Mouse (Mus musculus): Measurements from ENCODE around the gene Col6a3. TPM values are rescaled to one million over a fixed set of nuclear protein-coding genes. Genes with fewer than 3 reads are reported as not detected.
A peak's percentile ranks its signal among the peaks of the same experiment; 100 is the strongest.

Gene Col6a3
- polyA plus RNA-seq, 1 experiment from 2014 or later = 144 TPM

- H3K4me2 ChIP-seq (ENCODE audit: low read depth, low read length) = no peak overlapping the region
- WGBS = 90% methylated on average over 7 of the region's 7 CpGs
- H3K9ac ChIP-seq (ENCODE audit: low read length) = no peak overlapping the region
- peaks cover 8% of the 10 kb centered on the region; the same call in 1 of the 2 replicates for H3K4me1 ChIP-seq (ENCODE audit: control insufficient read depth, insufficient read depth, low read length)
- peaks cover 10% of the 10 kb centered on the region for H3K36me3 ChIP-seq (ENCODE audit: control insufficient read depth, insufficient read depth, low read length)
- H3K9me3 ChIP-seq (replicated peaks; ENCODE audit: control insufficient read depth, low read length) = no peaks in the 10 kb centered on the region
- no peak overlapping the region for H3K4me3 ChIP-seq (replicated peaks; ENCODE audit: low read length)
- H3K27me3 ChIP-seq (ENCODE audit: control insufficient read depth, insufficient read depth, low read length) = no peaks in the 10 kb centered on the region
- ATAC-seq (ENCODE audit: insufficient read depth, low FRiP score) = no peak
- no peak overlapping the region for H3K27ac ChIP-seq (ENCODE audit: low read length)
These were observed 64.7 kb downstream of the Col6a3 start for GRCm38 (mm10) chr1:90779072-90779471.

DNA sequence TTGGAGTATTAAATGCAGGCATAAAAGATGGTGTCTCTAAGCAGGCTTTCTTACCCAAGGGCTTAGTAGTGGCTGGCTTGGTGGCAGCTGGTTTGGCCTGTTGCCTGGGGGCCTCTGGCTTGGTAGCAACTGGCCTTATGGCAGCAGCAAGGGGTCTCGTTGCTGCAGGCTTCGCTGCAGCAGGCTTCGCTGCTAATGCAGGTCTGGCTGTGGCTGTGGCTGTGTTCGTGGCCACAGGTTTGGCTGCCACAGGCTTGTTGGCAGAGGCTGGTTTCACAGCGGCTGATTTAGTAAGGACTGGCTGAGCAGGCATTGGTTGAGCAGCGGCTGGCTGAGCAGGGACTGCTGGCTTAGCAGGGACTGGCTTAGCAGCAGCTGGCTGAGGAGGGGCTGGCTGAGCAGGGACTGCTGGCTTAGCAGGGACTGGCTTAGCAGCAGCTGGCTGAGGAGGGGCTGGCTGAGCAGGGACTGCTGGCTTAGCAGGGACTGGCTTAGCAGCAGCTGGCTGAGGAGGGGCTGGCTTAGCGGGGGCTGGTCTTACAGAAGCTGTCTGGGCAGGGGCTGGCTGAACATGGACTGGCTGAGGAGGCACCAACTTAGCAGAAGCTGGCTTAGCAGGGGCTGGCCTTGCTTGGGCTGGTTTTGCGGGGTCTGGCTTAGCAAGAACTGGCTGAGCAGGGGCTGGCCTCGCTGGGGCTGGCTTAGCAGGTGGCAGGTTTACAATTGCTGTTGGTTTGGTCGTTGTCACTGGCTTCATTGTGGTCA lies 68.1 kb downstream of the Col6a3 start:
- no peaks in the 10 kb centered on the region for H3K27me3 ChIP-seq (ENCODE audit: control insufficient read depth, insufficient read depth, low read length)
- 18% methylated on average over 10 of the region's 10 CpGs for WGBS
- H3K4me3 ChIP-seq (replicated peaks; ENCODE audit: low read length) = no peak overlapping the region
- H3K9ac ChIP-seq (ENCODE audit: low read length) = peak overlapping the region; percentile 54
- ATAC-seq (ENCODE audit: insufficient read depth, low FRiP score) = peak; percentile 94
- peaks cover 14% of the 10 kb centered on the region for H3K4me1 ChIP-seq (ENCODE audit: control insufficient read depth, insufficient read depth, low read length)
- H3K36me3 ChIP-seq (ENCODE audit: control insufficient read depth, insufficient read depth, low read length) = no peaks in the 10 kb centered on the region
- no peaks in the 10 kb centered on the region for H3K9me3 ChIP-seq (replicated peaks; ENCODE audit: control insufficient read depth, low read length)
- peak overlapping the region; percentile 14; the same call in 1 of the 2 replicates for H3K4me2 ChIP-seq (ENCODE audit: low read depth, low read length)
- peak overlapping the region; percentile 85 for H3K27ac ChIP-seq (ENCODE audit: low read length)

DNA sequence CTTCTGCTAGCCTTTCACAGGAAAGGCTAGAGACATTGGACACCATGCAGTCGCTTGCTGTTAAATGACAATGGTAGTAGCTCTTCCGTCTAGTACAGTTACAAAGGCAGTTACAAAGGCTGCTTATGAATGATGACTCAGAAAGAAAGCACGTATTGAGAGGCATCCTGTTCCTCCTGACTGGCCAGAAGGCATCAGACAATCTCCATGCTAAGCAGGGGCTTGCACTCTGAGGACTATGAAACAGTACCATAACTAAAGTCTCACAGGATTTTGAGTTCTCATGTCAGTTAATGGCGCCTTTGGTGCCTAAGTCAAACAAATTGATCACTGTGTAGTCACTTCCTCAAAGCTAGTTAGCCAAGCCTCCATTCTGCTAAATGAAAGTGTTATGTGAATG lies 72.6 kb downstream of the Col6a3 start:
- peak overlapping the region; percentile 93; the same call in 1 of the 2 replicates for H3K27ac ChIP-seq (ENCODE audit: low read length)
- 64% methylated on average over 4 of the region's 4 CpGs for WGBS
- no peak overlapping the region for H3K9ac ChIP-seq (ENCODE audit: low read length)
- H3K4me2 ChIP-seq (ENCODE audit: low read depth, low read length) = no peak overlapping the region
- no peak for ATAC-seq (ENCODE audit: insufficient read depth, low FRiP score)
- no peaks in the 10 kb centered on the region for H3K27me3 ChIP-seq (ENCODE audit: control insufficient read depth, insufficient read depth, low read length)
- peaks cover 27% of the 10 kb centered on the region for H3K4me1 ChIP-seq (ENCODE audit: control insufficient read depth, insufficient read depth, low read length)
- peaks cover 9% of the 10 kb centered on the region; the same call in 1 of the 2 replicates for H3K36me3 ChIP-seq (ENCODE audit: control insufficient read depth, insufficient read depth, low read length)
- H3K9me3 ChIP-seq (replicated peaks; ENCODE audit: control insufficient read depth, low read length) = no peaks in the 10 kb centered on the region
- no peak overlapping the region for H3K4me3 ChIP-seq (replicated peaks; ENCODE audit: low read length)

DNA sequence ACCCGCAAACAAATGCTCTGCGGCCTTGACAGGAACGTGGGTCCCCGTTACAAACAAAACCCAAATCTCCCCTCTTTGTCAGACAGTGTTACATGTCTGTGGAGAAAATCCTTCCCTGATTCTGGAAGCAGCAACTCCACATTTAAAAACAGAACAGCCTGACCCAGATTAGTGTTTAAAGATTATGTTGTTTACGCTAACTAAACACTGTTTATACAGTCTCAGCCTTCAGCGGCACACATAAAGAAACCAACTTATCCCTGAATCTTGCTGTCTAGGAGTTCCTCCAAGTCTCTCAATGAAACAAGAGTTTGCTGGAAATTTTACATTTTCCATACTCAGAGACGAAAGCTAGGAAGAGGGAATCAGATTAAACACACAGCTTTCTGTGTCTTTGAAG lies 73.7 kb downstream of the Col6a3 start:
- WGBS = 31% methylated on average over 7 of the region's 7 CpGs
- peak overlapping the region; percentile 93 for H3K27ac ChIP-seq (ENCODE audit: low read length)
- no peaks in the 10 kb centered on the region for H3K9me3 ChIP-seq (replicated peaks; ENCODE audit: control insufficient read depth, low read length)
- peaks cover 9% of the 10 kb centered on the region; the same call in 1 of the 2 replicates for H3K36me3 ChIP-seq (ENCODE audit: control insufficient read depth, insufficient read depth, low read length)
- ATAC-seq (ENCODE audit: insufficient read depth, low FRiP score) = peak; percentile 61; the same call in 1 of the 2 replicates
- peaks cover 21% of the 10 kb centered on the region for H3K4me1 ChIP-seq (ENCODE audit: control insufficient read depth, insufficient read depth, low read length)
- H3K4me2 ChIP-seq (ENCODE audit: low read depth, low read length) = 0 out of 2 replicates have a peak overlapping the region, but pooled peaks have one; percentile 6
- H3K27me3 ChIP-seq (ENCODE audit: control insufficient read depth, insufficient read depth, low read length) = no peaks in the 10 kb centered on the region
- peak overlapping the region; percentile 19 for H3K9ac ChIP-seq (ENCODE audit: low read length)
- H3K4me3 ChIP-seq (replicated peaks; ENCODE audit: low read length) = no peak overlapping the region

GRCm38 (mm10) chr1:90769301-90769700 lies 74.5 kb downstream of the Col6a3 start:
- H3K4me1 ChIP-seq (ENCODE audit: control insufficient read depth, insufficient read depth, low read length) = peaks cover 19% of the 10 kb centered on the region
- peak overlapping the region; percentile 93 for H3K27ac ChIP-seq (ENCODE audit: low read length)
- 21% methylated on average over 7 of the region's 7 CpGs for WGBS
- H3K4me3 ChIP-seq (replicated peaks; ENCODE audit: low read length) = no peak overlapping the region
- H3K9me3 ChIP-seq (replicated peaks; ENCODE audit: control insufficient read depth, low read length) = no peaks in the 10 kb centered on the region
- peaks cover 9% of the 10 kb centered on the region; the same call in 1 of the 2 replicates for H3K36me3 ChIP-seq (ENCODE audit: control insufficient read depth, insufficient read depth, low read length)
- H3K9ac ChIP-seq (ENCODE audit: low read length) = peak overlapping the region; percentile 19; the same call in 1 of the 2 replicates
- H3K27me3 ChIP-seq (ENCODE audit: control insufficient read depth, insufficient read depth, low read length) = no peaks in the 10 kb centered on the region
- ATAC-seq (ENCODE audit: insufficient read depth, low FRiP score) = peak; percentile 78; the same call in 1 of the 2 replicates
- no peak overlapping the region for H3K4me2 ChIP-seq (ENCODE audit: low read depth, low read length)

GRCm38 (mm10) chr1:90758091-90758673 lies 85.6 kb downstream of the Col6a3 start:
- H3K36me3 ChIP-seq (ENCODE audit: control insufficient read depth, insufficient read depth, low read length) = no peaks in the 10 kb centered on the region
- H3K9me3 ChIP-seq (replicated peaks; ENCODE audit: control insufficient read depth, low read length) = no peaks in the 10 kb centered on the region
- ATAC-seq (ENCODE audit: insufficient read depth, low FRiP score) = no peak
- H3K4me3 ChIP-seq (replicated peaks; ENCODE audit: low read length) = no peak overlapping the region
- H3K27me3 ChIP-seq (ENCODE audit: control insufficient read depth, insufficient read depth, low read length) = no peaks in the 10 kb centered on the region
- H3K4me2 ChIP-seq (ENCODE audit: low read depth, low read length) = no peak overlapping the region
- H3K27ac ChIP-seq (ENCODE audit: low read length) = no peak overlapping the region
- 0 out of 2 replicates have a peak, but pooled peaks cover 18% of the 10 kb centered on the region for H3K4me1 ChIP-seq (ENCODE audit: control insufficient read depth, insufficient read depth, low read length)
- 56% methylated on average over 4 of the region's 4 CpGs for WGBS
- no peak overlapping the region for H3K9ac ChIP-seq (ENCODE audit: low read length)

DNA sequence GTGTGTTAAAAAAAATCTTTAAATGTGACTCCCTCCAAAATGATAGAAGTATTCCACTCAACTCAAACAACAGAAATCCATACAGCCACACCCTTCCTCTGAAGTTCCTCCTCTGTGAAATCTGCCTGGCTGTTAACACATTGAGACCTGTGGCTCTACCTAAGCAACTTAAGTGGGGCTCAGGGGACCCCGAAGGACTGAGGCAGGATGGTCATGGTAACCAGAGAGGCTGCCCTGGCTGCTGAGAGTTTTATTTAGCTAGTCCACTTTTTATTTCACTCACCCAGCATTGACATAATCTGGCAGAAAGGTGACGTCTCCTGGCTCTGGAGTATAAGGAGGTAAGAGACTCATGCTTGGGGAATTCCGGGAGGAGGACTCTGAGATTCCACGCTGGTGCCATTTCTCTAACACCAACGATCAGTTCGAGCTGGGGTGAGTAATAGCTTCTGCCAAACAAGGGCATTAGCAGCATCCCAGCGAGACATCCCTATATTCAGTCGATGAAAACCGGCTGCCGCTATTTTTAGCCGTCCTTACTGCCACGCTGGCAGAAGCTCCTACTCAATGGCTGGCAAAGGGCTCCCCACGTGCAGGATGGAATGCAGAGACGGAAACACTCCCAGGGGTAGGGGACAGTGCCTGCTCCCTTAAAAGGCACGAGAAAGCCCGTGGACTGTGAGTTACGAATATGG lies 89.8 kb downstream of the Col6a3 start:
- Histone ChIP-seq H3K4me3 (replicated peaks; ENCODE audit: low read length) (no peak overlapping the region), H3K9ac (ENCODE audit: low read length) (peak overlapping the region; percentile 3; the same call in 1 of the 2 replicates), H3K27me3 (ENCODE audit: control insufficient read depth, insufficient read depth, low read length) (no peaks in the 10 kb centered on the region), H3K4me1 (ENCODE audit: control insufficient read depth, insufficient read depth, low read length) (0 out of 2 replicates have a peak, but pooled peaks cover 29% of the 10 kb centered on the region), H3K27ac (ENCODE audit: low read length) (peak overlapping the region; percentile 82), H3K9me3 (replicated peaks; ENCODE audit: control insufficient read depth, low read length) (no peaks in the 10 kb centered on the region), H3K36me3 (ENCODE audit: control insufficient read depth, insufficient read depth, low read length) (no peaks in the 10 kb centered on the region), H3K4me2 (ENCODE audit: low read depth, low read length) (no peak overlapping the region)
- ATAC-seq (ENCODE audit: insufficient read depth, low FRiP score) = peak; percentile 71; the same call in 1 of the 2 replicates
- WGBS = 28% methylated on average over 17 of the region's 17 CpGs

- WGBS = 40% methylated on average over 4 of the region's 4 CpGs
- no peak for ATAC-seq (ENCODE audit: insufficient read depth, low FRiP score)
- no peak overlapping the region for H3K4me2 ChIP-seq (ENCODE audit: low read depth, low read length)
- no peaks in the 10 kb centered on the region for H3K9me3 ChIP-seq (replicated peaks; ENCODE audit: control insufficient read depth, low read length)
- peak overlapping the region; percentile 55 for H3K27ac ChIP-seq (ENCODE audit: low read length)
- no peaks in the 10 kb centered on the region for H3K27me3 ChIP-seq (ENCODE audit: control insufficient read depth, insufficient read depth, low read length)
- no peaks in the 10 kb centered on the region for H3K36me3 ChIP-seq (ENCODE audit: control insufficient read depth, insufficient read depth, low read length)
- H3K9ac ChIP-seq (ENCODE audit: low read length) = 0 out of 2 replicates have a peak overlapping the region, but pooled peaks have one; percentile 21
- H3K4me1 ChIP-seq (ENCODE audit: control insufficient read depth, insufficient read depth, low read length) = 0 out of 2 replicates have a peak, but pooled peaks cover 28% of the 10 kb centered on the region
- H3K4me3 ChIP-seq (replicated peaks; ENCODE audit: low read length) = no peak overlapping the region
These were observed 92.5 kb downstream of the Col6a3 start for GRCm38 (mm10) chr1:90751221-90751620.

All from stomach, embryonic 16.5 days (tissue).